Mouse (Mus musculus): ENCODE results near the gene Tspyl2. TPM values are rescaled to one million over a fixed set of nuclear protein-coding genes. Genes with fewer than 3 reads are reported as not detected.
"Not testable (repeated sequence)": the region's sequence is repeated elsewhere in the genome, so short reads cannot be mapped to it uniquely, and the experiment has no call there.

The Tspyl2 gene
- polyA plus RNA-seq, 1 experiment from 2014 or later, result 35.6 TPM

DNA sequence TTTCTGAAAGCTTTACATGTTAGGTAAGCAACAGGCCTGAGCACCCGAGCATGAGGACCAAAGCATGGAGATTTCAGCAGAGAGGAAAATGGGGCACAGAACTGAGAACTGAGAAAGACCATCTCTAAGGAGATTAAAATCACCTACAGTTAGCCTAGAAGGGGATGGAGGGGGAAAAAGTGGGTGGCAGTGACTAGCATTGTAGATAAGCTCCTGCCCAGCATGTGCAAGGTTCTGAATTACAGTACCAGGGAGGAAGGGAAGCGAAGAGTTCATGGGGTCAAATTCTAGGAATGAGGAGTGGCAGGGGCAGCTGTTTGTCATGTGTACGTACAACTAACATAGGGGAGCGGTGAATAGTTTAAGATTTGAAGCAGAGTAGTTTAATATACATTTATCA lies 21.7 kb downstream of the Tspyl2 start:
- H3K9ac ChIP-seq (ENCODE audit: low read length), result no peak overlapping the region
- ATAC-seq (replicated peaks; ENCODE audit: low FRiP score) (no peak), DNase-seq (ENCODE audit: low spot score) (no peak)
- H3K4me3 ChIP-seq (ENCODE audit: low read depth, low read length), result no peak overlapping the region
- H3K4me2 ChIP-seq (ENCODE audit: low read depth, low read length, severe bottlenecking), result no peak overlapping the region
- 91% methylated on average over 4 of the region's 4 CpGs for WGBS
- no peak overlapping the region for H3K27ac ChIP-seq (ENCODE audit: low read depth, low read length)
- no peaks in the 10 kb centered on the region for H3K4me1 ChIP-seq (replicated peaks; ENCODE audit: control insufficient read depth, insufficient read depth, low read length)
- no peaks in the 10 kb centered on the region; the same call in 1 of the 2 replicates for H3K9me3 ChIP-seq (ENCODE audit: control insufficient read depth, low read length)
- H3K36me3 ChIP-seq (ENCODE audit: control insufficient read depth, insufficient read depth, low read length), result no peaks in the 10 kb centered on the region
- H3K27me3 ChIP-seq (ENCODE audit: control insufficient read depth, insufficient read depth, low read length), result peaks cover 7% of the 10 kb centered on the region; the same call in 1 of the 2 replicates

DNA sequence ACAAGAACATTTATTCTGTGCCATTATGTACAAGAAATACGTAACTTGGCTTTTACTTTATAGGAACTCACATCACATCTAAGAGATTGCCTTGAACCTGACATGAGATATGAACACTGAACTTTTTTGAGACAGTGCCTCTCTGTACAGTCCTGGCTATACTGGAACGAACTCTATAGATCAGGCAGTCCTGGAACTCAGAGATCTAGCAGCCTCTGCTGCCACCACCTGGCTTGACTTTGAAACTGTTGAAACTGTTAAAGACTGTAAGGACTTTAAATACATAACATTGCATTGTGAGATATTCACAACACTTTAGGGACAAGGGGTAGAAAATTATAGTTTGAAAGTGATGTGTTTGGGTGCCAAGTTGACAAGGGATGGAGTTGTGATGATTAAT lies 34.3 kb downstream of the Tspyl2 start:
- no peak overlapping the region for H3K27ac ChIP-seq (ENCODE audit: low read depth, low read length)
- 69% methylated on average over 2 of the region's 2 CpGs for WGBS
- ATAC-seq (replicated peaks; ENCODE audit: low FRiP score) (no peak), DNase-seq (ENCODE audit: low spot score) (no peak)
- H3K9ac ChIP-seq (ENCODE audit: low read length), result no peak overlapping the region
- H3K4me1 ChIP-seq (replicated peaks; ENCODE audit: control insufficient read depth, insufficient read depth, low read length), result no peaks in the 10 kb centered on the region
- H3K27me3 ChIP-seq (ENCODE audit: control insufficient read depth, insufficient read depth, low read length), result peaks cover 6% of the 10 kb centered on the region; the same call in 1 of the 2 replicates
- no peaks in the 10 kb centered on the region for H3K9me3 ChIP-seq (ENCODE audit: control insufficient read depth, low read length)
- H3K4me3 ChIP-seq (ENCODE audit: low read depth, low read length), result no peak overlapping the region
- no peaks in the 10 kb centered on the region for H3K36me3 ChIP-seq (ENCODE audit: control insufficient read depth, insufficient read depth, low read length)
- no peak overlapping the region for H3K4me2 ChIP-seq (ENCODE audit: low read depth, low read length, severe bottlenecking)

DNA sequence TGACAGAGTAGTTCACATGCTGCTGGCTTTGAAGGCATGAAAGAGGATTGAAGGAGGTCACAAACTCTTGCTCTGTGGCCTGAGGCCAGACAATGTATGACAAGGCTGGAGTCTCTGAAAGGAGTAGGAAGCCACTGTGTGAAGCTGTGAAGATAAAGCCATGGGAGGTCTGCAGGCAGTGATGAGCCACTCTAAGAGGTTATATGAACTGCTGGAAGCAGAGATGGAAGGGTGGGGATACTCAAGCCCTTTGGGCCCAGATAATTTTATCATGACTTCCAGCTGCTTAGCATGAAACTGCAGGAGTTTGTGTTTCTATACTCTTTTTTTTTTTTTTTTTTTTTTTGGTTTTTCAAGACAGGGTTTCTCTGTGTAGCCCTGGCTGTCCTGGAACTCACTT lies 34.9 kb downstream of the Tspyl2 start:
- Histone ChIP-seq H3K27ac (ENCODE audit: low read depth, low read length) (no peak overlapping the region), H3K36me3 (ENCODE audit: control insufficient read depth, insufficient read depth, low read length) (no peaks in the 10 kb centered on the region), H3K9me3 (ENCODE audit: control insufficient read depth, low read length) (no peaks in the 10 kb centered on the region), H3K9ac (ENCODE audit: low read length) (no peak overlapping the region), H3K4me1 (replicated peaks; ENCODE audit: control insufficient read depth, insufficient read depth, low read length) (no peaks in the 10 kb centered on the region), H3K4me2 (ENCODE audit: low read depth, low read length, severe bottlenecking) (no peak overlapping the region), H3K27me3 (ENCODE audit: control insufficient read depth, insufficient read depth, low read length) (peaks cover 6% of the 10 kb centered on the region; the same call in 1 of the 2 replicates), H3K4me3 (ENCODE audit: low read depth, low read length) (no peak overlapping the region)
- ATAC-seq (replicated peaks; ENCODE audit: low FRiP score) (no peak), DNase-seq (ENCODE audit: low spot score) (no peak)

DNA sequence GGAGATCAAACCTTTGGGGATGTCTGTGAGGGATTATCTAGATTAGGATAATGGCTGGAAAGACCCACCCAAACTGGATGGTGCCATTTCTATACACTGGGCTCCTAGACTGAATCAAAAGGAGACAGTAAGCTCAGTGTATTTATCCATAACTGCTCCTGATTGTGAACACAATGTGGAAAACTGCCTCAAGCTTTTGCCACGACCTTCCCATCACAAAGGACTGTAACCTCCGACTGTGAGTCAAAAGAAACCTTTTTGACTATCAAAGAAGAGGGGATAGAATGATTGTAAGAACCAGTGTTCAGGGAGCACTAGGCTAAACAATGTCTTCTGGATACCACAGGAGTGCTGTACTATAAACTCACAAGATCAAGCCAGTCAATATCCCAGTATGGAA lies 36.0 kb downstream of the Tspyl2 start:
- Histone ChIP-seq H3K27me3 (ENCODE audit: control insufficient read depth, insufficient read depth, low read length) (peaks cover 6% of the 10 kb centered on the region; the same call in 1 of the 2 replicates), H3K36me3 (ENCODE audit: control insufficient read depth, insufficient read depth, low read length) (no peaks in the 10 kb centered on the region), H3K9me3 (ENCODE audit: control insufficient read depth, low read length) (no peaks in the 10 kb centered on the region), H3K4me2 (ENCODE audit: low read depth, low read length, severe bottlenecking) (no peak overlapping the region), H3K4me1 (replicated peaks; ENCODE audit: control insufficient read depth, insufficient read depth, low read length) (no peaks in the 10 kb centered on the region), H3K27ac (ENCODE audit: low read depth, low read length) (no peak overlapping the region), H3K4me3 (ENCODE audit: low read depth, low read length) (no peak overlapping the region), H3K9ac (ENCODE audit: low read length) (no peak overlapping the region)
- ATAC-seq (replicated peaks; ENCODE audit: low FRiP score) (no peak), DNase-seq (ENCODE audit: low spot score) (no peak)
- WGBS, result 76% methylated on average over 2 of the region's 2 CpGs

DNA sequence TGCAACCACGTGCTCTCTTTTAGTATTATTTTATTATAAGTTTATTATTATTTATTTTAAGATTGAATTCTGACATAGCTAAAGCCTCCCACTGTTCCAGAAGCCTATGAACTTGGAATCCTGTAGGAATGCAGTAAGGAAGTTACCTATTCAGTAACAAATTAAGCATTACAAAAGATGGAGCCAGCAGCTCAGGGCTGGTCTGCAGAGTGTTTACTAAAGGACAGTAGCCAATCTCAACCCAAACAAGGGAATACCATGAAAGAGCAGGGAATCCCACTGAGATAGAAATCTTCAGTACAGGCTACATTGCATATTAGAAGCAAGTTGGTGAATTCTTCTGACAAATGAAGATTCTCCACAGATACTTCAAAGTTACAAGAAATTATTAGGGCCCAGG lies 55.2 kb downstream of the Tspyl2 start:
- not testable (repeated sequence) for H3K9ac ChIP-seq (ENCODE audit: low read length); H3K9me3 ChIP-seq (ENCODE audit: control insufficient read depth, low read length); DNase-seq (ENCODE audit: low spot score); H3K4me1 ChIP-seq (replicated peaks; ENCODE audit: control insufficient read depth, insufficient read depth, low read length); H3K27ac ChIP-seq (ENCODE audit: low read depth, low read length); H3K27me3 ChIP-seq (ENCODE audit: control insufficient read depth, insufficient read depth, low read length); H3K4me2 ChIP-seq (ENCODE audit: low read depth, low read length, severe bottlenecking); H3K4me3 ChIP-seq (ENCODE audit: low read depth, low read length); H3K36me3 ChIP-seq (ENCODE audit: control insufficient read depth, insufficient read depth, low read length); ATAC-seq (replicated peaks; ENCODE audit: low FRiP score)
- WGBS, result 66% methylated on average over 1 of the region's 1 CpGs

Other genes with a start within 250 kb of the Tspyl2 start
- 1.5 and 2.1 TPM in 2 replicates for gene Iqsec2, start 198.2 kb downstream of the Tspyl2 start, polyA plus RNA-seq (2014; fragmentation: Nextera tagmentation; extraction: Ambion mirVana)
- gene Kdm5c, start 109.4 kb downstream of the Tspyl2 start, polyA plus RNA-seq (2014; fragmentation: Nextera tagmentation; extraction: Ambion mirVana), result 46.3 and 46.6 TPM in 2 replicates
- 16.6 and 19.5 TPM in 2 replicates for gene Kantr, start 14.9 kb downstream of the Tspyl2 start, polyA plus RNA-seq (2014; fragmentation: Nextera tagmentation; extraction: Ambion mirVana)
- gene Gpr173, start 26.3 kb upstream of the Tspyl2 start, polyA plus RNA-seq (2014; fragmentation: Nextera tagmentation; extraction: Ambion mirVana), result 7.1 and 8.0 TPM in 2 replicates
- not detected in 2 replicates for gene Cldn34a, start 220.9 kb upstream of the Tspyl2 start, polyA plus RNA-seq (2014; fragmentation: Nextera tagmentation; extraction: Ambion mirVana)

All from forebrain, embryonic 11.5 days (tissue).